Mouse (Mus musculus) lung, embryonic 14.5 days (tissue): ENCODE measurements around the gene Cyp3a11. TPM values are rescaled to one million over a fixed set of nuclear protein-coding genes. Genes with fewer than 3 reads are reported as not detected.
"Not testable (repeated sequence)": the region's sequence is repeated elsewhere in the genome, so short reads cannot be mapped to it uniquely, and the experiment has no call there.

Source experiments
- ATAC-seq: fragments of 200-750 bp; cut with Nextera tagmentation; 2 replicates; pipeline ENCODE4 v1.8.0; 2017; ENCODE audit warnings: mild to moderate bottlenecking, moderate TSS enrichment, moderate library complexity; ENCODE audit not compliant: insufficient read depth
- DNase-seq: peaks from one replicate; pipeline ENCODE4 v3.0.0-alpha.2; 2015
- H3K27ac ChIP-seq: fragments of 300-500 bp; sonication (generic); 2 replicates; pipeline ENCODE4 v1.5.1; 2014; ENCODE audit warnings: low read depth, mild to moderate bottlenecking, moderate library complexity
- H3K27me3 ChIP-seq: fragments of 300-500 bp; sonication (generic); 2 replicates; pipeline ENCODE4 v1.6.1; 2014; ENCODE audit warnings: low read length, control low read depth; ENCODE audit not compliant: insufficient read depth
- H3K36me3 ChIP-seq: fragments of 300-500 bp; sonication (generic); 2 replicates; pipeline ENCODE4 v1.6.1; 2014; ENCODE audit warnings: control low read depth; ENCODE audit not compliant: insufficient read depth
- H3K4me1 ChIP-seq: fragments of 300-500 bp; sonication (generic); 2 replicates; pipeline ENCODE4 v1.6.1; 2014; ENCODE audit warnings: antibody characterized with exemption, control low read depth; ENCODE audit not compliant: insufficient read depth
- H3K4me2 ChIP-seq: fragments of 300-500 bp; sonication (generic); 2 replicates; pipeline ENCODE4 v1.6.1; 2014; ENCODE audit warnings: mild to moderate bottlenecking
- H3K4me3 ChIP-seq: fragments of 300-500 bp; sonication (generic); 2 replicates; pipeline ENCODE4 v1.5.1; 2014; ENCODE audit warnings: low read depth, low read length
- H3K9ac ChIP-seq: fragments of 300-500 bp; sonication (generic); 2 replicates; pipeline ENCODE4 v1.6.1; 2014
- H3K9me3 ChIP-seq: fragments of 300-500 bp; sonication (generic); 2 replicates; pipeline ENCODE4 v1.6.1; 2016; ENCODE audit warnings: low read depth, low read length, control low read depth
- CTCF ChIP-seq: IDR thresholded peaks from 2 replicates; pipeline ENCODE4 v1.5.1; 2016; ENCODE audit warnings: antibody characterized with exemption, low read depth
- WGBS: fragments of 180-500 bp; shearing (Covaris S2); extraction: QIAGEN DNeasy Blood & Tissue Kit; methylation state at CpG from one replicate; pipeline ENCODE4 v1.1.7; 2014; 5-methylcytosine and 5-hydroxymethylcytosine counted together
- polyA plus RNA-seq: library from polyadenylated mRNA; unstranded; fragments of >200 nt; fragmentation: Nextera tagmentation; extraction: Ambion mirVana; gene quantifications from 2 replicates; pipeline ENCODE4 v1.2.1, GENCODE M21; 2014

Cyp3a11 gene
- polyA plus RNA-seq, 1 experiment from 2014 or later = not detected

- H3K9ac ChIP-seq = no peak overlapping the region
Observed at GRCm38 (mm10) chr5:145881207-145881606, 1.4 kb upstream of the Cyp3a11 start.

GRCm38 (mm10) chr5:145867433-145867832 is 12.3 kb downstream of the Cyp3a11 start:
- ATAC-seq = not testable (repeated sequence)

More at GRCm38 (mm10) chr5:145881207-145881606, 1.4 kb upstream of the Cyp3a11 start:
- Histone ChIP-seq H3K4me1 (no peaks in the 10 kb centered on the region), H3K4me3 (no peak overlapping the region), H3K9me3 (no peaks in the 10 kb centered on the region), H3K4me2 (no peak overlapping the region), H3K27ac (no peak overlapping the region), H3K27me3 (no peaks in the 10 kb centered on the region), H3K36me3 (no peaks in the 10 kb centered on the region)
- no peak for ATAC-seq
- no peak for DNase-seq
- no peak for TF ChIP-seq CTCF

GRCm38 (mm10) chr5:145805796-145806195 is 74.0 kb downstream of the Cyp3a11 start, which contains the start of gene Cyp3a44:
TSS of gene Cyp3a44 (minus strand) at chr5:145805874.
- H3K27me3 ChIP-seq, H3K4me1 ChIP-seq, H3K36me3 ChIP-seq, H3K4me2 ChIP-seq, DNase-seq, H3K9me3 ChIP-seq, H3K27ac ChIP-seq, ATAC-seq, H3K4me3 ChIP-seq, H3K9ac ChIP-seq: not testable (repeated sequence)
- WGBS = 62% methylated on average over 2 of the region's 2 CpGs

More at GRCm38 (mm10) chr5:145867433-145867832, 12.3 kb downstream of the Cyp3a11 start:
- not testable (repeated sequence) for H3K27ac ChIP-seq, H3K27me3 ChIP-seq, H3K9me3 ChIP-seq, H3K4me2 ChIP-seq, H3K4me3 ChIP-seq, DNase-seq, H3K9ac ChIP-seq, H3K4me1 ChIP-seq, H3K36me3 ChIP-seq

Other genes starting within 250 kb of the Cyp3a11 start
- gene Cyp3a41a, start 159.8 kb downstream of the Cyp3a11 start, polyA plus RNA-seq = not detected in 2 replicates
- not detected in 2 replicates for gene Cyp3a44, start 74.1 kb downstream of the Cyp3a11 start, polyA plus RNA-seq
- not detected in 2 replicates for gene Cyp3a25, start 129.7 kb upstream of the Cyp3a11 start, polyA plus RNA-seq
- not detected in 2 replicates for gene Cyp3a59, start 199.3 kb upstream of the Cyp3a11 start, polyA plus RNA-seq